Mouse (Mus musculus): Measurements from ENCODE around the gene Ppp3ca. TPM values are rescaled to one million over a fixed set of nuclear protein-coding genes. Genes with fewer than 3 reads are reported as not detected.

The Ppp3ca gene
- polyA plus RNA-seq, 2 experiments = 3.9 to 7.4 TPM

DNA sequence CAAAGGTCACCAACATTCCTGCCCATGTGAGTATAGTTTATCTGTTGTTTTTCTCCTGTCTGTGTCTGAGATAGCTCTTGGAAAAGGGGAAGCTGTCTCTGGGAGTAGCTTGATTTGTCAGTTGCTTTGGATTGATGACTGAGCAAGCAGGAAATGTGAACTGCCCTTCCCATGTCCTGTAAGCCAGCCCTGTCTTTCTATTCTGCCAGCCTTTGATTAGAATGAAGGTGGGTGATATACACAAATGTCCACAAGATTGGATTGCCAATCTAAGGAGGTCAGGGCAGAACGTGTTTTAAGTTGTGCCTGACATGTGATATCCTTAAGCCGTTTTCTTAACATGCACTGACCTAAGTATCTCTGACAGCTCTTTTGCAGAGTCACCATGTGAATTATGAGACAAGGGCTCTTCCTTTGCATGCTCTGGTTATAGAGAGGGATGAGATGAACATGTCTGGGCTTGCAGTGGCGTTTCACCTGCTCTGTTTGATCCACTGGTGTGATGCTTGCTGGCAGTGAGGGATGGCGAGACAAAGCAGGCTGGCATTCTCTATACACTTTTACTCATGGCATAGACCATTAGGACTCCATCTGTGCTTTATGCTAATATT is 120.4 kb downstream of the Ppp3ca start:
- H3K4me3 ChIP-seq (ENCODE audit: insufficient read depth in 1 of 2, low read depth in 2 of 2, low read length in 2 of 2) = no peak overlapping the region
- H3K27ac ChIP-seq = no peak overlapping the region
- H3K4me1 ChIP-seq (replicated peaks; ENCODE audit: control insufficient read depth in 2 of 2, insufficient read depth in 2 of 2, low read length in 1 of 2) = peaks cover 5 to 24% of the 10 kb centered on the region in 2 experiments
- H3K36me3 ChIP-seq (replicated peaks; ENCODE audit: control insufficient read depth, insufficient read depth, low read depth) = no peaks in the 10 kb centered on the region
- no peak overlapping the region for H3K9ac ChIP-seq (replicated peaks)
- no peaks in the 10 kb centered on the region for H3K9me3 ChIP-seq (ENCODE audit: control insufficient read depth, low read length)
- WGBS (ENCODE audit: insufficient replicate concordance) = 18% methylated on average over 4 of the region's 4 CpGs
- DNase-seq (ENCODE audit: low read depth in 3 of 3, low spot score in 3 of 3) (no peak), ATAC-seq (ENCODE audit: insufficient read depth) (peak; percentile 43; the same call in 1 of the 2 replicates)
- TF ChIP-seq EP300 (IDR thresholded peaks at IDR 0.05; ENCODE audit: low read depth) (no peak), CTCF (IDR thresholded peaks at IDR 0.05; ENCODE audit: low read depth) (no peak)
- no peaks in the 10 kb centered on the region for H3K27me3 ChIP-seq (ENCODE audit: control insufficient read depth, insufficient read depth, low read length)
- H3K4me2 ChIP-seq (ENCODE audit: low read depth) = no peak overlapping the region

DNA sequence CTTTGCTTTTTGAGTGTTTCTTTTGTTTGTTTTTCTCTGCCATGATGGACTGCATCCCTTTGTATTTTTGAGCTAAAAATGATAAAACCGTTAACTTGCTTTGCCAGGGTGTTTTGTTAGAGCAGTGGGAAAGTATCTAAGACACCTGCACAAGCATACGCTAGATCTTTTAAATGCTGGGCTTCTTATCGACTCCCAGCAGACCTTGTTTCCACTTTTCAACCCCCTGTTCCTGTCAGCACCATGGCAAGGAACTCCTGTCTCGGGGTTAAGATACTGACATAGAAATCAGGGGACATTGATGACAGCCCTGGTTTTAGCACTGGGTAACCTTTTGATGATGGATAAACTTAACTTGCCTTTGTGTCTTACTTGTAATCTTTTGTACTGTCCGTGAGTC is 121.5 kb downstream of the Ppp3ca start:
- DNase-seq (ENCODE audit: low read depth in 3 of 3, low spot score in 3 of 3) (peak in 2 of 3 experiments; percentile 22 to 24), ATAC-seq (ENCODE audit: insufficient read depth) (peak; percentile 81)
- Histone ChIP-seq H3K36me3 (replicated peaks; ENCODE audit: control insufficient read depth, insufficient read depth, low read depth) (no peaks in the 10 kb centered on the region), H3K27me3 (ENCODE audit: control insufficient read depth, insufficient read depth, low read length) (no peaks in the 10 kb centered on the region), H3K27ac (no peak overlapping the region), H3K4me3 (ENCODE audit: insufficient read depth in 1 of 2, low read depth in 2 of 2, low read length in 2 of 2) (no peak overlapping the region), H3K9ac (replicated peaks) (no peak overlapping the region), H3K4me2 (ENCODE audit: low read depth) (no peak overlapping the region), H3K9me3 (ENCODE audit: control insufficient read depth, low read length) (no peaks in the 10 kb centered on the region), H3K4me1 (replicated peaks; ENCODE audit: control insufficient read depth in 2 of 2, insufficient read depth in 2 of 2, low read length in 1 of 2) (peaks cover 5 to 24% of the 10 kb centered on the region in 2 experiments)
- TF ChIP-seq CTCF (IDR thresholded peaks at IDR 0.05; ENCODE audit: low read depth) (no peak), EP300 (IDR thresholded peaks at IDR 0.05; ENCODE audit: low read depth) (peak; percentile 54)
- 20% methylated on average over 5 of the region's 5 CpGs for WGBS (ENCODE audit: insufficient replicate concordance)

DNA sequence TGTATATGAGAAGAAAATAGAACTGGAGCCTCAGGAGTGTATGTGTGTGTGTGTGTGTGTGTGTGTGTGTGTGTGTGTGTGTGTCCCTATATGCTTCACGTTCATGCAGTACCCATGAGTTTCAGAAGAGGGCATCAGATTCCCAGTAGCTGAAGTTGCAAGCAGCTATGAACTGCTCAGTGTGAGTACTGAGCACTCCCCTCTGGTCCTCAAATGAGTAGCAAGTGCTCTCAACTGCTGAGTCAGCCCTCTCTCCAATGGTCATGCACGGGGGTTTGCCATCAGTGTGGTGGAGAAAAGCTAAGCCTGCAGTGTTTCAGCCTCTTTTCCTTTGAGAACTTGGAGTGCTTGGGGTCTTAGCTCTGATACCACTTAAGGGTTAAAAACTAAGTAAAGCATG is 122.0 kb downstream of the Ppp3ca start:
- Histone ChIP-seq H3K9me3 (ENCODE audit: control insufficient read depth, low read length) (no peaks in the 10 kb centered on the region), H3K4me2 (ENCODE audit: low read depth) (no peak overlapping the region), H3K4me1 (replicated peaks; ENCODE audit: control insufficient read depth in 2 of 2, insufficient read depth in 2 of 2, low read length in 1 of 2) (peaks cover 5 to 24% of the 10 kb centered on the region in 2 experiments), H3K36me3 (replicated peaks; ENCODE audit: control insufficient read depth, insufficient read depth, low read depth) (no peaks in the 10 kb centered on the region), H3K9ac (replicated peaks) (no peak overlapping the region), H3K27ac (no peak overlapping the region), H3K27me3 (ENCODE audit: control insufficient read depth, insufficient read depth, low read length) (no peaks in the 10 kb centered on the region), H3K4me3 (ENCODE audit: insufficient read depth in 1 of 2, low read depth in 2 of 2, low read length in 2 of 2) (no peak overlapping the region)
- ATAC-seq (ENCODE audit: insufficient read depth) = 0 out of 2 replicates have a peak, but pooled peaks have one; percentile 19
- TF ChIP-seq CTCF (IDR thresholded peaks at IDR 0.05; ENCODE audit: low read depth) (no peak), EP300 (IDR thresholded peaks at IDR 0.05; ENCODE audit: low read depth) (no peak)
- WGBS (ENCODE audit: insufficient replicate concordance) = 64% methylated on average over 2 of the region's 2 CpGs
- DNase-seq (ENCODE audit: low read depth in 3 of 3, low spot score in 3 of 3) = no peak

DNA sequence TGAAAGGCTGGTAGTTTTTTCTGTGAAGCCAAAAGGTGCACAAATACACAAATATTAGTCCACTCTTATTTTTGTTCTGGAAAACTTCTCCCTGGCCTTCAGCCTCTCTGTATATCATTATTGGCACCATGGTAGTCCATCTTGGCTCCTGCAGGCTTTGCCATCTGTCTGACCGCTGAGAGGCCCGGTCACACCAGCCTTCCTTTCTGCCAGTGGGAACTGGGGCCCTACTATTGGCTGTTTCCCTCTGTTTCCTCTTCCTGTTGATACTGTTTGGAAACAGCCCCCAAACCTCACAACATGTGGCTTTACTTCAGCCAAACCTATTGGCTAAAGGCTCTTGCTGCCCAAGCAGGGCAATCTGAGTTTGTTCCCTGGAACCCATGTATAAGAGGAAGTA is 123.5 kb downstream of the Ppp3ca start:
- no peaks in the 10 kb centered on the region for H3K9me3 ChIP-seq (ENCODE audit: control insufficient read depth, low read length)
- no peak for ATAC-seq (ENCODE audit: insufficient read depth)
- H3K4me3 ChIP-seq (ENCODE audit: insufficient read depth in 1 of 2, low read depth in 2 of 2, low read length in 2 of 2) = no peak overlapping the region
- H3K4me1 ChIP-seq (replicated peaks; ENCODE audit: control insufficient read depth in 2 of 2, insufficient read depth in 2 of 2, low read length in 1 of 2) = peaks cover 5 to 24% of the 10 kb centered on the region in 2 experiments
- H3K9ac ChIP-seq (replicated peaks) = no peak overlapping the region
- no peak overlapping the region for H3K4me2 ChIP-seq (ENCODE audit: low read depth)
- H3K36me3 ChIP-seq (replicated peaks; ENCODE audit: control insufficient read depth, insufficient read depth, low read depth) = no peaks in the 10 kb centered on the region
- DNase-seq (ENCODE audit: low read depth in 3 of 3, low spot score in 3 of 3) = no peak
- 55% methylated on average over 2 of the region's 2 CpGs for WGBS (ENCODE audit: insufficient replicate concordance)
- H3K27me3 ChIP-seq (ENCODE audit: control insufficient read depth, insufficient read depth, low read length) = no peaks in the 10 kb centered on the region
- TF ChIP-seq EP300 (IDR thresholded peaks at IDR 0.05; ENCODE audit: low read depth) = no peak
- TF ChIP-seq CTCF (IDR thresholded peaks at IDR 0.05; ENCODE audit: low read depth) = no peak
- H3K27ac ChIP-seq = no peak overlapping the region

DNA sequence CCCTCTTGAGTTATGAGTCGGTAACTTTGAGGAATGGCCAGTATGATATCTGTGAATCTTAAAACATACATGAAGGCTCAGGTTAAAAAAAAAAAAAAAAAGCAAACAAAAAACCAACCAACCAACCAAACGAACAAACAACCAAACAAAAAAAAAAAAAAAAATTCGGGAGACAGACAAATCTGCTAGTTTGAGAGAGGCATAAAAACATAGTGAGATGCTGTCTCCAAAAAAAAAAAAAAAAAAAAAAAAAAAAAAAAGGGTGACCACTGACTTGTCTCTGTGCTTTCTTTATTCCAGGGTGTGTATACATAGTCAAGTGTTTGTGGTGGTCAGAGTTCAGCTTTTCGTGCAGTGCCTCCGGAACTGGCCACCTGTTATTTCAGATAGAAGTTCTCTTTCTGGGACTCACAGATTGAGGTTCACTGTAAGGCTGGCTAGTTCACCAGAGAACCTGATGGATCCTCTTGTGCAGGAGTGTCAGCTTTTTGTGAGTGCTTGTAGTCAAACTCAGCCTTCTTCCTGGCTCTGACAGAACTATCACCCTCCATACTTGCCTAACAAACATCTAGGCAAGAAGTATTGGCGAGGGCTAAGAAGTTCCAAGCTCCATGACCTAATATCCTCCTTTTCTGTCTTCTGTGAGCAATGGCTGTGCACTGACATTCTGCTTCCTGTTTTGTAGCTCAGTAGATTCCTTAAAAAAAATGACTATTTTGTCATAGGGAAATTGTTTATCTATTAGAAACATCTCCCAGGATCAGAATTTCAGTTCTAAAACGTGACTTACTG is 124.7 kb downstream of the Ppp3ca start:
- DNase-seq (ENCODE audit: low read depth in 3 of 3, low spot score in 3 of 3) = no peak
- WGBS (ENCODE audit: insufficient replicate concordance) = 41% methylated on average over 7 of the region's 7 CpGs

More for the DNA sequence above, 124.7 kb downstream of the Ppp3ca start:
- Histone ChIP-seq H3K27ac (no peak overlapping the region), H3K27me3 (ENCODE audit: control insufficient read depth, insufficient read depth, low read length) (no peaks in the 10 kb centered on the region), H3K4me2 (ENCODE audit: low read depth) (no peak overlapping the region), H3K36me3 (replicated peaks; ENCODE audit: control insufficient read depth, insufficient read depth, low read depth) (no peaks in the 10 kb centered on the region), H3K9ac (replicated peaks) (no peak overlapping the region), H3K4me3 (ENCODE audit: insufficient read depth in 1 of 2, low read depth in 2 of 2, low read length in 2 of 2) (no peak overlapping the region), H3K4me1 (replicated peaks; ENCODE audit: control insufficient read depth in 2 of 2, insufficient read depth in 2 of 2, low read length in 1 of 2) (peaks cover 5 to 24% of the 10 kb centered on the region in 2 experiments), H3K9me3 (ENCODE audit: control insufficient read depth, low read length) (no peaks in the 10 kb centered on the region)
- no peak for TF ChIP-seq CTCF (IDR thresholded peaks at IDR 0.05; ENCODE audit: low read depth)
- no peak for TF ChIP-seq EP300 (IDR thresholded peaks at IDR 0.05; ENCODE audit: low read depth)
- no peak for ATAC-seq (ENCODE audit: insufficient read depth)

All from liver, embryonic 14.5 days (tissue).